Mouse (Mus musculus) intestine, embryonic 15.5 days (tissue): ENCODE results near the gene Cyp26b1. TPM values are rescaled to one million over a fixed set of nuclear protein-coding genes. Genes with fewer than 3 reads are reported as not detected.

Experiments
- ATAC-seq: fragments of 200-750 bp; cut with Nextera tagmentation; 2 replicates; pipeline ENCODE4 v1.8.0; 2017; ENCODE audit warnings: moderate TSS enrichment, moderate library complexity
- H3K27ac ChIP-seq: fragments of 300-500 bp; sonication (generic); 2 replicates; pipeline ENCODE4 v1.5.1; 2015; ENCODE audit warnings: mild to moderate bottlenecking, inconsistent platforms
- H3K27me3 ChIP-seq: fragments of 300-500 bp; sonication (generic); replicated peaks from 2 replicates; pipeline ENCODE4 v1.6.1; 2015; ENCODE audit warnings: inconsistent platforms
- H3K36me3 ChIP-seq: fragments of 300-500 bp; sonication (generic); 2 replicates; pipeline ENCODE4 v1.6.1; 2015; ENCODE audit warnings: inconsistent platforms
- H3K4me1 ChIP-seq: fragments of 300-500 bp; sonication (generic); replicated peaks from 2 replicates; pipeline ENCODE4 v1.6.1; 2015; ENCODE audit warnings: inconsistent platforms
- H3K4me2 ChIP-seq: fragments of 300-500 bp; sonication (generic); replicated peaks from 2 replicates; pipeline ENCODE4 v1.6.1; 2015; ENCODE audit warnings: mild to moderate bottlenecking, inconsistent platforms
- H3K4me3 ChIP-seq: fragments of 300-500 bp; sonication (generic); replicated peaks from 2 replicates; pipeline ENCODE4 v1.5.1; 2015; ENCODE audit warnings: inconsistent platforms
- H3K9ac ChIP-seq: fragments of 300-500 bp; sonication (generic); 2 replicates; pipeline ENCODE4 v1.6.1; 2015; ENCODE audit warnings: inconsistent platforms
- H3K9me3 ChIP-seq: fragments of 300-500 bp; sonication (generic); 2 replicates; pipeline ENCODE4 v1.6.1; 2016; ENCODE audit warnings: inconsistent platforms
- whole genome bisulfite sequencing: fragments of 180-500 bp; shearing (Covaris S2); methylation state at CpG from one replicate; pipeline ENCODE4 v1.1.7; 2015; 5-methylcytosine and 5-hydroxymethylcytosine counted together
- polyA plus RNA-seq: library from polyadenylated mRNA; unstranded; fragments of >200 nt; fragmentation: Nextera tagmentation; extraction: Ambion mirVana; gene quantifications from 2 replicates; pipeline ENCODE4 v1.2.1, GENCODE M21; 2015

Cyp26b1 gene
- 2.0 and 2.6 TPM in 2 replicates for polyA plus RNA-seq

DNA sequence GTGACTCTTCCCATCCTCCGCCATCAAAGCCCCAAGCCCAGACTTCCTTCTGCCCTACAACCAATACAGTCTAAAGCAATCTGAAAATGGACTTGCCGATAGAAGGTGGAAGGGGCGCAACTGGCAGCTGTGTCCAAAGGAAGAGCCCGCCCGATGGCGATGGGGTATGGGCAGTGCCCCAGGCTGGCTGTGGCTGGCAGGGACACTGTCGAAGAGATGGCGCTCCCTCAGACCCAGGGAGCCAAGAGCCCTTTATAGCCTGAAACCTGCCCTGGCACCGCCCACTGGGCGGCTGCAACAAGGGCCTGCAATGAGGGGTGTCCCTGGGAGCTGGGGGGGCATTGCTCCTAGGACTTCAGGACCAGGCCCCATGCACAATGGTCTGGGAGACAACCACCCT, at the start of gene Cyp26b1:
TSS of gene Cyp26b1 (minus strand) at position 216 of the 400 bp plus-strand sequence.
- 89% methylated on average over 10 of the region's 10 CpGs for WGBS
- ATAC-seq = no peak
- peaks cover 14% of the 10 kb centered on the region for H3K27me3 ChIP-seq

DNA sequence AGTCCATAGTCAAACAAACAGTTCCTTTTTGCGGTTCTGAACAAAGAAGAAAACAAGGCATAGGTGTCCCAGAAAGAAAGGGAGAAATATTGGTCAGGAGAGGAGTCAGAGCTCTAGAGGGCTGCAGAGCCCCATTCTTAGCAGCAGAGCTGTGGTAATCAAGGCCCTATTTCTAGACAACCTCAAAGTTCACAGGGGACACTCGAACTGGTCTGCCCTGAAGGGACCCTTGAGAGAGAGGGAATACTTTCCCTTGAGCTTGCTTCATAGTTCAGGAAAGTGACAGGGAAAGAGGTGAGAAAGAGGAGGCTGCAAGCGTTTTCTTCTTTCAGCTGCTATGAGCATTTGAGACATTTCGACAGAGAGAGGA, 47.3 kb upstream of the Cyp26b1 start:
- Histone ChIP-seq H3K4me2 (peak overlapping the region; percentile 7; the same call in 1 of the 2 replicates), H3K27ac (peak overlapping the region; percentile 46), H3K9me3 (no peaks in the 10 kb centered on the region), H3K27me3 (no peaks in the 10 kb centered on the region), H3K4me3 (no peak overlapping the region), H3K9ac (no peak overlapping the region), H3K36me3 (no peaks in the 10 kb centered on the region), H3K4me1 (peaks cover 23% of the 10 kb centered on the region)
- WGBS = 27% methylated on average over 4 of the region's 4 CpGs
- ATAC-seq = peak; percentile 74

More for the DNA sequence above, at the start of gene Cyp26b1:
- Histone ChIP-seq H3K9me3 (no peaks in the 10 kb centered on the region), H3K4me1 (peaks cover 17% of the 10 kb centered on the region), H3K9ac (no peak within 1 kb of the TSS), H3K4me2 (no peak within 1 kb of the TSS), H3K36me3 (no peaks in the 10 kb centered on the region), H3K27ac (no peak within 1 kb of the TSS), H3K4me3 (no peak within 1 kb of the TSS)

DNA sequence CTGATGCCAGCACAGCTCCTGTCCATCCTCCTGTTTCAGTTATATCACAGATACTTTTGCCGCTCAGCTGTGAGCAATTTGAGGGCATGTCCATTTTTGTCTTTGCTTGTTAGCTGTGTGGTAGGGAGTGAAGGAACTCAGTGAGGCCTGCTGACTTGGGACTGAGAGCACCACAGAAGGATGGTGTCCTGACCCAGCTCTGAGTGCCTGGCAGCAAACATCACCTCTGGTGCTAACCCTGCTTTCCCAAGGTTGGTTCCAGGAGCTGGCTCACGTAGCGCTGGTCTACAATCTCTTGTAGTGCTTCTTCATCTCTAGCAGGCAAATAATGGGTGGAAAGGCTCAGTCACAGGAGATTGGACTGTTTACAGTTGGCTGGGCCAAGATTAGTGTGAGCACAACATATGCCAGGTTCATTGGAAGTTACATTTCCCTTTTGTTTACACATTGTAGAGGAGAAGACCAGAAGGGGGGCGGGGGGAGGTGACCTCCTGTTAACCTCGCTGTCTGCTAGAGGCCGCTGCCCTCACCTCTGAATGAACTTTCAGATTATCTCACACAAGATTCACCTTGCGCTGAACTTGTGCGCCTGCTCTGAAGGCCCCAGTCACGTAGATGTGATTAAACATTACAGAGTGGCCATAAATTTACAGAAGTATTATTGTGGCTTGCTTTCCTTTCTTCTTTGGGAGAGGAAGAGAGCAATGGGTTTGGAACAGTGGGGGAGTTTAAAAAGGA, 46.8 kb upstream of the Cyp26b1 start:
- peaks cover 23% of the 10 kb centered on the region for H3K4me1 ChIP-seq
- peak overlapping the region; percentile 68 for H3K27ac ChIP-seq
- peak; percentile 97 for ATAC-seq
- H3K36me3 ChIP-seq = no peaks in the 10 kb centered on the region
- no peaks in the 10 kb centered on the region for H3K27me3 ChIP-seq
- no peaks in the 10 kb centered on the region for H3K9me3 ChIP-seq
- WGBS = 13% methylated on average over 9 of the region's 9 CpGs
- H3K9ac ChIP-seq = no peak overlapping the region
- H3K4me2 ChIP-seq = peak overlapping the region; percentile 7; the same call in 1 of the 2 replicates
- H3K4me3 ChIP-seq = no peak overlapping the region

DNA sequence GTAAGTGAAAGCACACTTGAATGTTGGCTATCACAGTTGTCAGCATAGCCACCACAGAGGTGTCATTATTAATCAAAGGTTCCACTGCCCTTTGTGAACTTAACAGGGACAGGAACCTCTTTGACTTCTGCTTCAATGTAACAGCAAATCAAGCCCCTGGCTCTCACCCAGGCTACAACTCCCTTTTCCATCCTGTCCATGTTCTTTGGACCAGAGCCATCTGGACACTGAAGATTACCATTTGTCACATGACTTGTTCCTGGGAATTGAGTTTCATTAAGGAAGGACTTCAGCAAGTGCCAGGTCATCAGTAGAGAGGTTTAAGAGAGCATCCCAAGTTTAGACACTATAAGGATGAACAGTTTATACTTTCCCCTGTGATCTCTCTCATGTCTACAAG, 44.5 kb upstream of the Cyp26b1 start:
- Histone ChIP-seq H3K27me3 (no peaks in the 10 kb centered on the region), H3K9ac (no peak overlapping the region), H3K27ac (no peak overlapping the region), H3K4me2 (no peak overlapping the region), H3K4me1 (peaks cover 23% of the 10 kb centered on the region), H3K36me3 (no peaks in the 10 kb centered on the region), H3K9me3 (no peaks in the 10 kb centered on the region), H3K4me3 (no peak overlapping the region)
- ATAC-seq = no peak

DNA sequence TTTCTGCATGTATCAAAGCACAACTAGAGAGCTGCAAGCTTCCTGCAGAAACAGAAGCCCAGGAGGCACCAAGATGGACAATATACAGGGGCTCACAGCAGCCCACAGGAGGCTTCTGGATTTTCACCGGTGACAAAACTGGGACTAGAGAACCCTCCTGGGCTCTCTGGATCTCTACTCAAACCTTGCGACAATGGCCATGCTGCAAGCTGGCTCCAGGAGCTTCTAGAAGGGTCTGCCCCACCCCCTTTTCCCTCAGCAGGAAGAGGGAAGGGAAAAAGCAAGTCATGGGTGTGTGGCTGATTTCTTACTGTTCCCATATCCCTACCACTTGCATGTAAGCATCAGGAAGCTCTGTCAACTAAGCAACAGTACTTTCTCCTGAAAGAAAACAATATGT, 37.9 kb upstream of the Cyp26b1 start:
- H3K9ac ChIP-seq = no peak overlapping the region
- no peaks in the 10 kb centered on the region for H3K36me3 ChIP-seq
- no peaks in the 10 kb centered on the region for H3K9me3 ChIP-seq
- no peak overlapping the region for H3K27ac ChIP-seq
- ATAC-seq = no peak
- 77% methylated on average over 2 of the region's 2 CpGs for WGBS
- H3K27me3 ChIP-seq = no peaks in the 10 kb centered on the region
- no peak overlapping the region for H3K4me3 ChIP-seq
- peaks cover 3% of the 10 kb centered on the region; the same call in 1 of the 2 replicates for H3K4me1 ChIP-seq
- no peak overlapping the region for H3K4me2 ChIP-seq

DNA sequence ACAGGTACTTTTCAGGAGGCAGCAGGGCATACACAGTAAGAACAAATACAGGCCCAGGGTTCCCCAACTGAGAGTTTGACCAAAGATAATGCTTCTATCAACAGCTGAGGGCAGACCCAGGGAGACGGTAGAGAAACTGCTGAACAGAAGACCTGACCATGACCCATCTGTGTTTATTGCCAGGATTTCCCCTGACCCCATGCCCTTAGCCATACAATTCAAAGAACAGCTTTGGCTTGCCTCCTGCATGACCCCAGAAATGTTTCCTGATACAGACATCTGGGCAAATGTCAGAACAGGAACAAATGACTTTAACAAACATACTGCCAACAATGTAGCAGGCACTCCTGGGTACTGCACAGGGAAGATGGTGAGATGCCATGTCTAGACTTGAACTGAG, 36.6 kb upstream of the Cyp26b1 start:
- no peak overlapping the region for H3K4me2 ChIP-seq
- peaks cover 3% of the 10 kb centered on the region; the same call in 1 of the 2 replicates for H3K4me1 ChIP-seq
- 22% methylated on average over 1 of the region's 1 CpGs for WGBS
- ATAC-seq = no peak
- no peak overlapping the region for H3K9ac ChIP-seq
- H3K36me3 ChIP-seq = no peaks in the 10 kb centered on the region
- no peak overlapping the region for H3K27ac ChIP-seq
- H3K9me3 ChIP-seq = no peaks in the 10 kb centered on the region
- no peak overlapping the region for H3K4me3 ChIP-seq
- H3K27me3 ChIP-seq = no peaks in the 10 kb centered on the region

DNA sequence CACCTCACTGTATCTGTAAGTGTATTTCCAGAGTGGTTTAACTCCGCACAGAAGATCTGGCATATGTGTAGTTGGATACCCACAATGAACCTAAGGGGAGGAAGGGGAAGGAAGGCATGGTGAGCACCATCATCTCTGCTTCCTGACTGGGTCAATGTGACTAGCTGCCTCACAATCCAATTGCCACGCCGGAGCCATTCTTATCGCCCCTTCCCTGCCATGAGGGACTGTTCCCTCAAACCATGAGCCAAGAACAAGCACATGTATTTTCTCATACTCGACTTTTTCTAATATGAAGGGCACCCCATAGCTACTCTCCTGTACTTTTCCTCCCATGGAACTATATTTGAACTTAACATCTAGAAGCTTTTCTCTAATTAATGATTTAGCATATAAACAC, 35.1 kb upstream of the Cyp26b1 start:
- Histone ChIP-seq H3K9me3 (no peaks in the 10 kb centered on the region), H3K27ac (no peak overlapping the region), H3K9ac (no peak overlapping the region), H3K36me3 (no peaks in the 10 kb centered on the region), H3K4me1 (peaks cover 3% of the 10 kb centered on the region; the same call in 1 of the 2 replicates), H3K27me3 (no peaks in the 10 kb centered on the region), H3K4me3 (no peak overlapping the region), H3K4me2 (no peak overlapping the region)
- WGBS = 88% methylated on average over 5 of the region's 5 CpGs
- no peak for ATAC-seq

DNA sequence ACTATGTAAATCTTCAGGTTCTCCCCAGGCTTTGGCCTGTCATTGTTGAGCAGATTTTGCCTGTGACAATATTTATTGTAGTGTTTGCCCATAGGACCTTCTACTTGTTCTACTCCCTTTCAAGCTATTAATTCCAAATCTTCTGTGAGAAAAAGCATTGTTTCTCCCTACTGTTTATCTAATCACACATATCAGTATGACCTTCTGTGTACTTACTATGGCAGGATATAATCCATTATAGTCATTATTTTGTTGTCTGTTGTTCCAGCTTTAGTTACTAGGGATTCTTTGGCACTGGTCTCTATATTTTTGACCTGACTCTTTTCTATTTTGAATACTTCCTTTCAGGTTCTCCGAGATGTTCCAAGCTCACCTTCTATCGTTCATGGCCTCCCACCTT, 32.7 kb upstream of the Cyp26b1 start:
- 0 out of 2 replicates have a peak, but pooled peaks cover 2% of the 10 kb centered on the region for H3K36me3 ChIP-seq

DNA sequence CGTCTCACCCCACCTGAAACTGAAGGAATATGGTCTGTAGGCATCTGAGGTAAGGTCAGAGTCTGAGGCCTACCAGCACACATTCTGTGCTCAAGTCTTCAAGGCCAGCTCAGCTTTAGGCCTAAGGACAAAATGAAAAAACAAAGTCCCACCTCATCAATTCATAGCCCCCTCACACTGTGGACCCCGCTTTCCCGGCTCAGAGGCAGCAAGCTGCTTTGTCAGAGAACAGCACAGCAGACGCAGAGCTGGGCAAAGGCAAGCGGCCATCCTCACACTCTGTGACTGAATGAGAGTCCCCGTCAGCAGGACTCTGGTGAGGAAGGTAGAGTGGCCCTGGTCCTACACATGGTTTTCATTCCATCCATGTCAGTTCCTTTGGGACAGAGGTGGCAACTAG, 25.5 kb upstream of the Cyp26b1 start:
- 94% methylated on average over 6 of the region's 6 CpGs for WGBS
- peaks cover 2% of the 10 kb centered on the region; the same call in 1 of the 2 replicates for H3K36me3 ChIP-seq
- H3K9me3 ChIP-seq = no peaks in the 10 kb centered on the region
- H3K4me3 ChIP-seq = no peak overlapping the region
- H3K27ac ChIP-seq = no peak overlapping the region
- 0 out of 2 replicates have a peak, but pooled peaks cover 2% of the 10 kb centered on the region for H3K4me1 ChIP-seq
- H3K9ac ChIP-seq = no peak overlapping the region
- no peak for ATAC-seq
- H3K4me2 ChIP-seq = no peak overlapping the region
- H3K27me3 ChIP-seq = no peaks in the 10 kb centered on the region

More for the DNA sequence above, 32.7 kb upstream of the Cyp26b1 start:
- 82% methylated on average over 2 of the region's 2 CpGs for WGBS
- Histone ChIP-seq H3K27me3 (no peaks in the 10 kb centered on the region), H3K9me3 (no peaks in the 10 kb centered on the region), H3K9ac (no peak overlapping the region), H3K27ac (no peak overlapping the region), H3K4me3 (no peak overlapping the region), H3K4me2 (no peak overlapping the region), H3K4me1 (peaks cover 5% of the 10 kb centered on the region; the same call in 1 of the 2 replicates)
- ATAC-seq = no peak

DNA sequence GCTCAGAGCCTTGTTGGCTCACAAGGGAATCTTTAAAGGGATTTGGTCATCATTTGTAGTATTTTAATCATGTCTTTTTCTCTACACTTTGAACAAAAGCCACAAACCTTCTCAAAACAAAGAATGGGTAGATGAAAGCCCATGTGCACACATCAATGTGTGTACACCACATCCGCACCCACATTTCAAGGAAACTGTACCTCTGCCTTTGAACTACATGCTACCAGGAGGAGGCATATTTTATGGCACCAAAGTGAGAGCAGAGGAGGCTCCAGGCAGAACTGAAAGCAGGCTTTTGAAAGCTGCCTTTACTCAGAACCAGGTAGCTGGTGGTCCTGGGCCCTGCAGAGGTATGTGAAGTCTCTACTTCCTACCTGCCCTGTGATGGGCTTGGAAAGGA, 23.3 kb upstream of the Cyp26b1 start:
- no peak overlapping the region for H3K4me2 ChIP-seq
- H3K27ac ChIP-seq = no peak overlapping the region
- no peaks in the 10 kb centered on the region; the same call in 1 of the 2 replicates for H3K36me3 ChIP-seq
- no peaks in the 10 kb centered on the region for H3K9me3 ChIP-seq
- H3K9ac ChIP-seq = no peak overlapping the region
- H3K4me3 ChIP-seq = no peak overlapping the region
- no peaks in the 10 kb centered on the region for H3K4me1 ChIP-seq
- H3K27me3 ChIP-seq = no peaks in the 10 kb centered on the region
- no peak for ATAC-seq
- WGBS = 100% methylated on average over 1 of the region's 1 CpGs

DNA sequence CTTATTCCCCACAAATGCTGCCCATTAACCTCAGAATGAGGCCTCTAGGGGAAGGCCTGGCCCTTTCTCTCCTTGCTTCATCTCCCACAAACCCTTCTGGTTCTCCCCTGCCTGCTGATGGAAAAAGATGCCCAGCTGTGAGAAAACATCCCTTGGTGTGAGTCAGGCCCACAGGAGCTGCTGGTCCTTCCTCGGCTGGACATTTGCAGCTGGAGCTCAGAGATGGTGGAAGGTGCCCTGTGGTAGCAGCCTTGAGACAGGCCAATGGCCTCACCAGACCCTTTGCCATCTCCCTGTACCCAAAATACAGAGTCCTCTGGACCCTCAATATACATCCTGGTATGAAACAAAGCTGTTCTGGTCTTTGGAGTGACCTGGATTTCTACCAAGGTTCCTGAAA, 22.9 kb upstream of the Cyp26b1 start:
- Histone ChIP-seq H3K27ac (no peak overlapping the region), H3K9me3 (no peaks in the 10 kb centered on the region), H3K4me2 (no peak overlapping the region), H3K4me3 (no peak overlapping the region), H3K36me3 (no peaks in the 10 kb centered on the region; the same call in 1 of the 2 replicates), H3K4me1 (no peaks in the 10 kb centered on the region), H3K9ac (no peak overlapping the region), H3K27me3 (no peaks in the 10 kb centered on the region)
- ATAC-seq = no peak
- 85% methylated on average over 1 of the region's 1 CpGs for WGBS

DNA sequence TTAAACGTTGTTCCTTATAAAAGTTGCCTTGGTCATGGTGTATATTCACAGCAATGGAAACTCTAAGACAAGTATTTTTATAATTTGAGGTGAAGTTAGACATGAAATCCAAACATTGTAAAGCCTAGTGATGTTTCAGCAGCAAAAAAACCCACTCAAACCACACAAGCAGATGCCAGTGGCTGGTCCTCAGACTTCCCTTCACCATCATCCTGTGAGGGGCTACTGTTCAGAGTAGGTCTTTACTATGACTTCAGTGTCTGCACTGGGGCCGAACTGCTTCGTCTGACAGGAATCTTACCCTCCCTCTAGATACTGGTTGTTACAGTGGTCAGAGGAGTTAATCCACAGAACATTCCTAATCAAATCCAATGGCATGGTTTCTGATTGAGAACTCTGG, 19.9 kb upstream of the Cyp26b1 start:
- Histone ChIP-seq H3K4me1 (no peaks in the 10 kb centered on the region), H3K4me3 (no peak overlapping the region), H3K36me3 (no peaks in the 10 kb centered on the region), H3K4me2 (no peak overlapping the region), H3K9ac (no peak overlapping the region), H3K27ac (no peak overlapping the region), H3K9me3 (no peaks in the 10 kb centered on the region), H3K27me3 (no peaks in the 10 kb centered on the region)
- 82% methylated on average over 3 of the region's 3 CpGs for WGBS
- no peak for ATAC-seq
